Mouse (Mus musculus) liver, embryonic 15.5 days (tissue): ENCODE results near the gene Mlf2. TPM values are rescaled to one million over a fixed set of nuclear protein-coding genes. Genes with fewer than 3 reads are reported as not detected.

ENCODE experiments used
- ATAC-seq: fragments of 200-750 bp; cut with Nextera tagmentation; 2 replicates; pipeline ENCODE4 v1.8.0; 2017; ENCODE audit warnings: moderate number of reproducible peaks, mild to moderate bottlenecking, moderate library complexity; ENCODE audit not compliant: insufficient read depth
- H3K27ac ChIP-seq: fragments of 300-500 bp; sonication (generic); replicated peaks from 2 replicates; pipeline ENCODE4 v1.5.1; 2015; ENCODE audit warnings: mild to moderate bottlenecking, inconsistent platforms
- H3K27me3 ChIP-seq: fragments of 300-500 bp; sonication (generic); 2 replicates; pipeline ENCODE4 v1.6.1; 2015; ENCODE audit warnings: mild to moderate bottlenecking, inconsistent platforms
- H3K36me3 ChIP-seq: fragments of 300-500 bp; sonication (generic); replicated peaks from 2 replicates; pipeline ENCODE4 v1.6.1; 2015; ENCODE audit warnings: moderate library complexity, mild to moderate bottlenecking, inconsistent platforms
- H3K4me1 ChIP-seq: fragments of 300-500 bp; sonication (generic); replicated peaks from 2 replicates; pipeline ENCODE4 v1.6.1; 2015; ENCODE audit warnings: inconsistent platforms
- H3K4me2 ChIP-seq: fragments of 300-500 bp; sonication (generic); 2 replicates; pipeline ENCODE4 v1.6.1; 2015; ENCODE audit warnings: moderate library complexity, mild to moderate bottlenecking, inconsistent platforms
- H3K4me3 ChIP-seq: fragments of 300-500 bp; sonication (generic); replicated peaks from 2 replicates; pipeline ENCODE4 v1.5.1; 2015; ENCODE audit warnings: mild to moderate bottlenecking, inconsistent platforms
- H3K9ac ChIP-seq: fragments of 300-500 bp; sonication (generic); 2 replicates; pipeline ENCODE4 v1.6.1; 2015; ENCODE audit warnings: moderate library complexity, mild to moderate bottlenecking, inconsistent platforms
- H3K9me3 ChIP-seq: fragments of 300-500 bp; sonication (generic); replicated peaks from 2 replicates; pipeline ENCODE4 v1.6.1; 2016; ENCODE audit warnings: inconsistent platforms
- WGBS: fragments of 180-500 bp; shearing (Covaris S2); methylation state at CpG from one replicate; pipeline ENCODE4 v1.1.7; 2015; ENCODE audit warnings: mixed read lengths; ENCODE audit not compliant: insufficient replicate concordance; 5-methylcytosine and 5-hydroxymethylcytosine counted together
- polyA plus RNA-seq: library from polyadenylated mRNA; unstranded; fragments of >200 nt; fragmentation: Nextera tagmentation; extraction: Ambion mirVana; gene quantifications from 2 replicates; pipeline ENCODE4 v1.2.1, GENCODE M21; 2015

Gene Mlf2
- polyA plus RNA-seq, 1 experiment from 2014 or later: 119 TPM

- H3K4me3 ChIP-seq: peak within 1 kb of the TSS; percentile 88
- H3K27me3 ChIP-seq: no peaks in the 10 kb centered on the region
- H3K27ac ChIP-seq: peak within 1 kb of the TSS; percentile 86
- peaks cover 33% of the 10 kb centered on the region for H3K4me1 ChIP-seq
- H3K36me3 ChIP-seq: peaks cover 21% of the 10 kb centered on the region
- WGBS: under 1% methylated on average over 68 of the region's 68 CpGs
- H3K9ac ChIP-seq: peak within 1 kb of the TSS; percentile 87
- H3K9me3 ChIP-seq: no peaks in the 10 kb centered on the region
- H3K4me2 ChIP-seq: peak within 1 kb of the TSS; percentile 95
- ATAC-seq: peak; percentile 94
Observed at GRCm38 (mm10) chr6:124965088-124965719, 34.0 kb downstream of the Mlf2 start, which contains the start of gene Cops7a. TSS of gene Cops7a (minus strand) at chr6:124965538.

- Histone ChIP-seq H3K27ac (peak overlapping the region; percentile 86), H3K4me3 (peak overlapping the region; percentile 88), H3K4me1 (peaks cover 33% of the 10 kb centered on the region), H3K4me2 (peak overlapping the region; percentile 95), H3K36me3 (peaks cover 16% of the 10 kb centered on the region), H3K9ac (peak overlapping the region; percentile 87), H3K9me3 (no peaks in the 10 kb centered on the region), H3K27me3 (no peaks in the 10 kb centered on the region)
- 4% methylated on average over 15 of the region's 15 CpGs for WGBS
- ATAC-seq: no peak
Observed at GRCm38 (mm10) chr6:124965747-124966146, 34.6 kb downstream of the Mlf2 start.

- Histone ChIP-seq H3K4me3 (peak overlapping the region; percentile 88), H3K4me1 (peaks cover 33% of the 10 kb centered on the region), H3K27ac (no peak overlapping the region), H3K36me3 (peaks cover 9% of the 10 kb centered on the region), H3K27me3 (no peaks in the 10 kb centered on the region), H3K9ac (peak overlapping the region; percentile 87; the same call in 1 of the 2 replicates), H3K4me2 (peak overlapping the region; percentile 95), H3K9me3 (no peaks in the 10 kb centered on the region)
- 89% methylated on average over 7 of the region's 7 CpGs for WGBS
- no peak for ATAC-seq
Observed at GRCm38 (mm10) chr6:124966466-124967118, 35.4 kb downstream of the Mlf2 start.

GRCm38 (mm10) chr6:124967766-124968165 lies 36.6 kb downstream of the Mlf2 start:
- WGBS: 54% methylated on average over 4 of the region's 4 CpGs
- Histone ChIP-seq H3K27ac (no peak overlapping the region), H3K9me3 (no peaks in the 10 kb centered on the region), H3K4me2 (no peak overlapping the region), H3K36me3 (peaks cover 4% of the 10 kb centered on the region; the same call in 1 of the 2 replicates), H3K9ac (no peak overlapping the region), H3K27me3 (no peaks in the 10 kb centered on the region), H3K4me3 (no peak overlapping the region), H3K4me1 (peaks cover 30% of the 10 kb centered on the region)
- ATAC-seq: no peak

Other genes starting within 250 kb of the Mlf2 start
- gene Emg1, start 219.2 kb upstream of the Mlf2 start, polyA plus RNA-seq: 122 and 128 TPM in 2 replicates
- 242 and 243 TPM in 2 replicates for gene Phb2, start 219.1 kb upstream of the Mlf2 start, polyA plus RNA-seq
- gene Ptpn6, start 192.7 kb upstream of the Mlf2 start, polyA plus RNA-seq: 38.1 and 43.7 TPM in 2 replicates
- gene Grcc10, start 190.0 kb upstream of the Mlf2 start, polyA plus RNA-seq: 75.9 and 76.4 TPM in 2 replicates
- gene Gm45234, start 175.4 kb upstream of the Mlf2 start, polyA plus RNA-seq: not detected in 2 replicates
- 1.3 and 2.0 TPM in 2 replicates for gene Atn1, start 174.9 kb upstream of the Mlf2 start, polyA plus RNA-seq
- gene Eno2, start 161.7 kb upstream of the Mlf2 start, polyA plus RNA-seq: 0.39 and 0.41 TPM in 2 replicates
- not detected in 2 replicates for gene Lrrc23, start 151.7 kb upstream of the Mlf2 start, polyA plus RNA-seq
- 9.2 and 9.5 TPM in 2 replicates for gene Spsb2, start 122.7 kb upstream of the Mlf2 start, polyA plus RNA-seq
- 405 and 414 TPM in 2 replicates for gene Tpi1, start 117.1 kb upstream of the Mlf2 start, polyA plus RNA-seq
- gene Usp5, start 101.9 kb upstream of the Mlf2 start, polyA plus RNA-seq: 54.9 and 55.4 TPM in 2 replicates
- 192 and 194 TPM in 2 replicates for gene Cdca3, start 101.8 kb upstream of the Mlf2 start, polyA plus RNA-seq
- gene Gnb3, start 91.1 kb upstream of the Mlf2 start, polyA plus RNA-seq: 0.29 and 0.68 TPM in 2 replicates
- 1.6 TPM in 2 replicates for gene P3h3, start 73.6 kb upstream of the Mlf2 start, polyA plus RNA-seq
- gene Gpr162, start 67.4 kb upstream of the Mlf2 start, polyA plus RNA-seq: 0.06 and 0.09 TPM in 2 replicates
- gene Cd4, start 43.2 kb upstream of the Mlf2 start, polyA plus RNA-seq: 0.07 and 0.20 TPM in 2 replicates
- 0.13 and 0.18 TPM in 2 replicates for gene Lag3, start 19.7 kb upstream of the Mlf2 start, polyA plus RNA-seq
- 56.2 and 62.7 TPM in 2 replicates for gene Ptms, start 11.3 kb upstream of the Mlf2 start, polyA plus RNA-seq
- 52.4 and 55.1 TPM in 2 replicates for gene Cops7a, start 34.2 kb downstream of the Mlf2 start, polyA plus RNA-seq
- 0.07 TPM in 2 replicates for gene Pianp, start 65.3 kb downstream of the Mlf2 start, polyA plus RNA-seq
- gene Zfp384, start 77.8 kb downstream of the Mlf2 start, polyA plus RNA-seq: 4.1 and 4.7 TPM in 2 replicates
- gene Ing4, start 108.4 kb downstream of the Mlf2 start, polyA plus RNA-seq: 27.6 and 30.9 TPM in 2 replicates
- 1.7 and 2.4 TPM in 2 replicates for gene Acrbp, start 118.3 kb downstream of the Mlf2 start, polyA plus RNA-seq
- 1.3 TPM in 2 replicates for gene Lpar5, start 136.5 kb downstream of the Mlf2 start, polyA plus RNA-seq
- gene Chd4, start 164.6 kb downstream of the Mlf2 start, polyA plus RNA-seq: 22.6 TPM in 2 replicates
- 32.1 and 33.5 TPM in 2 replicates for gene Nop2, start 200.5 kb downstream of the Mlf2 start, polyA plus RNA-seq
- 4.3 and 5.2 TPM in 2 replicates for gene Iffo1, start 213.9 kb downstream of the Mlf2 start, polyA plus RNA-seq
- 1,016 and 1,025 TPM in 2 replicates for gene Gapdh, start 235.1 kb downstream of the Mlf2 start, polyA plus RNA-seq